Mouse (Mus musculus) myocyte (in vitro differentiated cells): ENCODE measurements around the gene Sorcs2. TPM values are rescaled to one million over a fixed set of nuclear protein-coding genes. Genes with fewer than 3 reads are reported as not detected.

Experiments used
- H3K27me3 ChIP-seq: one replicate; pipeline ENCODE4 v1.6.1; 2011; ENCODE audit not compliant: control insufficient read depth, insufficient read depth, insufficient read length
- H3K36me3 ChIP-seq: one replicate; pipeline ENCODE4 v1.6.1; 2011; ENCODE audit not compliant: control insufficient read depth, insufficient read depth
- H3K4me2 ChIP-seq: one replicate; pipeline ENCODE4 v1.6.1; 2011; ENCODE audit warnings: low read depth, control low read depth
- H3K4me3 ChIP-seq: one replicate; pipeline ENCODE4 v1.5.1; 2011; ENCODE audit warnings: mild to moderate bottlenecking, control low read depth, moderate library complexity
- H3K79me2 ChIP-seq: one replicate; pipeline ENCODE4 v1.6.1; 2011; ENCODE audit not compliant: control insufficient read depth, insufficient read depth
- H3ac ChIP-seq: one replicate; pipeline ENCODE4 v1.6.1; 2011; ENCODE audit not compliant: control insufficient read depth, insufficient read length
- CEBPB ChIP-seq: IDR thresholded peaks from 2 replicates; pipeline ENCODE4 v1.6.1; 2011; ENCODE audit warnings: mild to moderate bottlenecking, moderate library complexity; ENCODE audit not compliant: poor library complexity, insufficient read depth, severe bottlenecking
- E2F4 ChIP-seq: IDR thresholded peaks from one replicate; pipeline ENCODE4 v1.6.1; 2011; ENCODE audit warnings: mild to moderate bottlenecking, control low read depth, moderate library complexity; ENCODE audit not compliant: insufficient read depth
- MAX ChIP-seq: IDR thresholded peaks from one replicate; pipeline ENCODE4 v1.6.1; 2011; ENCODE audit warnings: low read depth, mild to moderate bottlenecking, control low read depth
- MYOD1 ChIP-seq, 3 experiments: IDR thresholded peaks; one replicate each; pipeline ENCODE4 v1.6.1; 2011; ENCODE audit warnings: control low read depth in 2 of 3, low read depth in 2 of 3, mild to moderate bottlenecking in 2 of 3, moderate library complexity in 1 of 3; ENCODE audit not compliant: insufficient read length in 2 of 3, control insufficient read depth in 1 of 3
- MYOG ChIP-seq, 3 experiments: IDR thresholded peaks; one replicate each; pipeline ENCODE4 v1.6.1; 2011; ENCODE audit warnings: control low read depth in 2 of 3, low read depth in 2 of 3, mild to moderate bottlenecking in 2 of 3; ENCODE audit not compliant: insufficient read length in 2 of 3, control insufficient read depth in 1 of 3, insufficient read depth in 1 of 3
- POLR2A ChIP-seq: IDR thresholded peaks from one replicate; pipeline ENCODE4 v1.6.1; 2011; ENCODE audit warnings: low read depth, mild to moderate bottlenecking, control low read depth, moderate library complexity; ENCODE audit not compliant: insufficient read length
- POLR2AphosphoS2 ChIP-seq: IDR thresholded peaks from one replicate; pipeline ENCODE4 v1.6.1; 2011; ENCODE audit warnings: low read depth, control low read depth; ENCODE audit not compliant: insufficient read length
- REST ChIP-seq: IDR thresholded peaks from one replicate; pipeline ENCODE4 v1.6.1; 2011; ENCODE audit warnings: mild to moderate bottlenecking, control low read depth, moderate library complexity; ENCODE audit not compliant: insufficient read depth, insufficient read length
- SRF ChIP-seq: IDR thresholded peaks from one replicate; pipeline ENCODE4 v1.6.1; 2011; ENCODE audit warnings: low read depth; ENCODE audit not compliant: control insufficient read depth, insufficient read length
- TCF12 ChIP-seq: IDR thresholded peaks from one replicate; pipeline ENCODE4 v1.6.1; 2011; ENCODE audit warnings: mild to moderate bottlenecking, control low read depth; ENCODE audit not compliant: poor library complexity, insufficient read depth, severe bottlenecking
- TCF3 ChIP-seq: IDR thresholded peaks from one replicate; pipeline ENCODE4 v1.6.1; 2011; ENCODE audit warnings: low read depth, control low read depth; ENCODE audit not compliant: insufficient read length
- USF1 ChIP-seq: IDR thresholded peaks from one replicate; pipeline ENCODE4 v1.6.1; 2011; ENCODE audit warnings: low read depth, mild to moderate bottlenecking, control low read depth, moderate library complexity
- polyA plus RNA-seq: library from polyadenylated mRNA; unstranded; fragments of >200 nt; fragmentation: generic; extraction: Trizol; gene quantifications from one replicate; pipeline ENCODE4 v1.2.1, GENCODE M21; 2012; ENCODE audit warnings: missing spikeins

The Sorcs2 gene
- polyA plus RNA-seq, 1 experiment, result 58.2 TPM

DNA sequence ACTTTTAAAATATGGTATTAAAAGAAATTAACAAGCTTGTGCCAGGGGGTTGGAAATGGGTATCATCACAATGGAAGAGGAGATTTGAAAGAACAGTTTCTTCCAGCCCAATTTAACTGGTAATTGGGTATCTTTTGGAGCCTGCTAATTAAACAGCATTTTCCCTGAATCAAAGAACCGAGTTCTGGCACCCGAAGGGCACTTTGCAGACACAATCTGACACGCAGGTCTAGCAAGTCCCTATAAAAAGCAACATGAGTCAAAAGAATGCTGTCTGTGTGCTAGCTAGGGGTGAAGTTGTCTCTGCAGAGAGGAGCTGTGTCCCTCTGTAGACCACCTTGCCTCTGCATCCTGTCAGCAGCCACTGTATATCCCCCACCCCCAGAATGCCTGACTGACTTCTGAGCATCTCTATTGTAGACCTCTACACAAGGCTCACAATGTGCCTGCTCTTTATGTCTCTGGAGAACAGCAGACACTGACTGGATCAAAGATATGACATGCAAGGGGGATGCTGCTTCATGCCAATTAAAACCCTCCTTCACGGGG is 289.5 kb downstream of the Sorcs2 start:
- Histone ChIP-seq H3ac (no peak overlapping the region), H3K4me2 (no peak overlapping the region), H3K79me2 (no peaks in the 10 kb centered on the region), H3K36me3 (no peaks in the 10 kb centered on the region), H3K27me3 (no peaks in the 10 kb centered on the region), H3K4me3 (no peak overlapping the region)
- TF ChIP-seq MYOG (IDR thresholded peaks at IDR 0.05; ENCODE audit: control insufficient read depth in 1 of 3, insufficient read depth in 1 of 3, insufficient read length in 2 of 3, low read depth in 2 of 3), result no peak
- no peak for TF ChIP-seq POLR2AphosphoS2
- no peak for TF ChIP-seq TCF12
- no peak for TF ChIP-seq POLR2A
- no peak for TF ChIP-seq USF1

DNA sequence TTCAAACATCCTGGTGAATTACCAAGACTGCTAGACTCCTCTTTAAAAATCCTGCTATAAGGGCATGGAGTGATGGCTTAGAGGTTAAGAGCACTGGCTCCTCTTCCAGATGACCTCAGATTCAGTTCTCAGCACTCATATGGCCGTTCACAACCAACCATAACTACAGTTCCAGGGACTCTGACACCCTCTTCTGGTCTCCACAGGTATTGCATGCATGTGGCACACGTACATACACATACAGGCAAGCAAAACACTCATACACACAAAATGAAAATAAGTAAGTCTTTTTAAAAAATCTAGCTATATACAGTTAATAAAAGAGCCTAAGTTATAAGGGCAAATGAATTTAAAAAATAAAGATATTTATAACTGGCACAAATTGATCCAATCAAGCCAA is 294.5 kb downstream of the Sorcs2 start:
- no peak overlapping the region for H3K4me3 ChIP-seq
- no peak overlapping the region for H3K4me2 ChIP-seq
- H3K27me3 ChIP-seq, result no peaks in the 10 kb centered on the region
- no peak for TF ChIP-seq MYOD1 (IDR thresholded peaks at IDR 0.05; ENCODE audit: control insufficient read depth in 1 of 3, insufficient read length in 2 of 3, low read depth in 2 of 3)
- TF ChIP-seq MAX, result no peak
- no peak for TF ChIP-seq POLR2A
- TF ChIP-seq E2F4, result no peak
- no peak for TF ChIP-seq TCF3
- TF ChIP-seq CEBPB, result no peak
- TF ChIP-seq TCF12, result no peak
- TF ChIP-seq SRF, result no peak
- no peak for TF ChIP-seq USF1
- no peaks in the 10 kb centered on the region for H3K36me3 ChIP-seq
- H3K79me2 ChIP-seq, result no peaks in the 10 kb centered on the region
- H3ac ChIP-seq, result no peak overlapping the region

DNA sequence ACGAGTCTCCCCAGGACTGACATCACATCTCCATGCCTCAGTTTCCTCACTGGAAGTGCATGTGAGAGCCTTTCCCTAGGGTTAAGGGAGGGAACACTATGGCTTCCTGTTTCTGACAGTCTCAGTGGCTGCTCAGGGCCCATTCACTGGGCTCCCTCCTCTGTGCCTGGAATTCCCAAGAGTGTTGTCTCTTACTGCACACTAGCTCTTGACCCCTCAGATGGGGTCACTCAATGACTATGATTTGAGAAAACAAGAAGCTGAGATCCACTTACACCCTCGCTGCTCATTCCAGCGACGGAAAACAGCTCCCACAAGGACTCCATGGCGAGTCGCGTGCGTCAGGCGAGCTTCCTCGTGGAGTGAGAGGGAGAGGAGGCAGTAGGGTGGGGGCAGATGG is 296.8 kb downstream of the Sorcs2 start:
- Histone ChIP-seq H3K79me2 (no peaks in the 10 kb centered on the region), H3ac (no peak overlapping the region), H3K4me3 (no peak overlapping the region), H3K4me2 (no peak overlapping the region), H3K36me3 (no peaks in the 10 kb centered on the region), H3K27me3 (no peaks in the 10 kb centered on the region)
- TF ChIP-seq MAX (no peak), E2F4 (no peak), CEBPB (no peak), SRF (no peak), MYOD1 (IDR thresholded peaks at IDR 0.05; ENCODE audit: control insufficient read depth in 1 of 3, insufficient read length in 2 of 3, low read depth in 2 of 3) (no peak), USF1 (no peak), MYOG (IDR thresholded peaks at IDR 0.05; ENCODE audit: control insufficient read depth in 1 of 3, insufficient read depth in 1 of 3, insufficient read length in 2 of 3, low read depth in 2 of 3) (no peak), POLR2AphosphoS2 (no peak), POLR2A (no peak), TCF12 (no peak)

GRCm38 (mm10) chr5:36100488-36100887 is 297.5 kb downstream of the Sorcs2 start:
- no peaks in the 10 kb centered on the region for H3K36me3 ChIP-seq
- no peak overlapping the region for H3K4me2 ChIP-seq
- no peaks in the 10 kb centered on the region for H3K27me3 ChIP-seq
- H3K4me3 ChIP-seq, result no peak overlapping the region
- no peak for TF ChIP-seq CEBPB
- no peak for TF ChIP-seq TCF12
- no peak for TF ChIP-seq POLR2A
- no peak for TF ChIP-seq POLR2AphosphoS2
- no peak for TF ChIP-seq REST
- H3K79me2 ChIP-seq, result no peaks in the 10 kb centered on the region
- no peak overlapping the region for H3ac ChIP-seq

DNA sequence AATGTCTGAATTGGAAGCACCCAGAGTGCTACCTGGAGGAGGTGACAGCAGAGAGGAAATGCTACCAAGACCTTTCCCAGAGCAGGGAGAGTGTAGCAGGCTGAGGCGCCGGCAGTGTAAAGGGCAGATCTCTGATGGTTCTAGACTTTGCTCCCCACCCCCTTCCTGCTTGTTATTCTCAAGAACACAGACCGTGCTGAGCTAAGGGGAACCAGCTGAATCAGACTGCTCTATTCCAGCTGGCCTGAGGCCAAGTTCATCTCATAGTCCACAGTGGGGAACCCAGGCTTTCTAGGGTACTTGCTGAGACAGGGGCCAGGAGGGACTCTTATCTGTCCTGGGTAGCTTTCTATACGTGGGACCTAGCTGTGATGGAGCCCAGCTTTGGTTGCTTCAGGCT is 298.3 kb downstream of the Sorcs2 start:
- Histone ChIP-seq H3K4me2 (no peak overlapping the region), H3K27me3 (no peaks in the 10 kb centered on the region), H3ac (no peak overlapping the region), H3K36me3 (no peaks in the 10 kb centered on the region), H3K4me3 (no peak overlapping the region), H3K79me2 (no peaks in the 10 kb centered on the region)
- TF ChIP-seq POLR2AphosphoS2, result no peak

DNA sequence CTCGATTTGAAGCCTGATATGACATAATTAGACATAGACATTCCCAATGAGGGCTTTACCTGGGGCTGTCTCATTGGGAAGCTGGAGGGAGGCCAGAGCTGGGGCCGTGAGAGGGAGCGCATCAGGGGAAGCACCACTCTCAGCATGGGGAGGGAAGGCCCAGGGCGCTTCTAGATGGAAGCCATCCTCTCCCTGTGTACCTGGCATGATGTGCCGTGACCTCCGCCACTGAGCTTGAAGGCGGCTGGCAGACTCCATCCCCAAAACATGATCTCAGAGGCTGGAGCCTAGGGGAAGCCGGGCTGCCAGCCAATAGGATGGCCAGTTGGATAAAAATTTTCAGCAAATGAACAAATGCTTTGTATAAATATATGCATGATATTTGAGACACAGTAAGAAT is 301.9 kb downstream of the Sorcs2 start:
- no peak for TF ChIP-seq MYOD1 (IDR thresholded peaks at IDR 0.05; ENCODE audit: control insufficient read depth in 1 of 3, insufficient read length in 2 of 3, low read depth in 2 of 3)
- no peak for TF ChIP-seq TCF3
- TF ChIP-seq E2F4, result no peak
- TF ChIP-seq SRF, result no peak
- no peak for TF ChIP-seq TCF12
- TF ChIP-seq POLR2AphosphoS2, result no peak
- no peak for TF ChIP-seq MYOG (IDR thresholded peaks at IDR 0.05; ENCODE audit: control insufficient read depth in 1 of 3, insufficient read depth in 1 of 3, insufficient read length in 2 of 3, low read depth in 2 of 3)
- TF ChIP-seq REST, result no peak
- no peak for TF ChIP-seq CEBPB
- TF ChIP-seq USF1, result no peak
- TF ChIP-seq POLR2A, result no peak
- no peak for TF ChIP-seq MAX
- Histone ChIP-seq H3K79me2 (no peaks in the 10 kb centered on the region), H3K36me3 (no peaks in the 10 kb centered on the region), H3K4me3 (no peak overlapping the region), H3ac (no peak overlapping the region), H3K4me2 (no peak overlapping the region), H3K27me3 (no peaks in the 10 kb centered on the region)
